Mouse (Mus musculus): ENCODE data around the gene Tnfrsf14. TPM values are rescaled to one million over a fixed set of nuclear protein-coding genes. Genes with fewer than 3 reads are reported as not detected.

Gene Tnfrsf14
- polyA plus RNA-seq, 1 experiment = 177 TPM

GRCm38 (mm10) chr4:154933306-154933907, 5.0 kb upstream of the Tnfrsf14 start:
- H3K4me1 ChIP-seq (ENCODE audit: control insufficient read depth, insufficient read depth, insufficient read length, low read length) = peaks cover 19% of the 10 kb centered on the region; the same call in 1 of the 2 replicates
- no peaks in the 10 kb centered on the region for H3K36me3 ChIP-seq (ENCODE audit: control insufficient read depth, insufficient read depth, low read length)
- H3K27me3 ChIP-seq (ENCODE audit: control insufficient read depth, insufficient read depth, low read length) = no peaks in the 10 kb centered on the region
- H3K4me3 ChIP-seq (ENCODE audit: low read depth, low read length) = no peak overlapping the region
- H3K27ac ChIP-seq (ENCODE audit: insufficient read depth, low read depth, low read length) = no peak overlapping the region
- TF ChIP-seq POLR2A (IDR thresholded peaks at IDR 0.05; ENCODE audit: low read depth, low read length) (no peak), CTCF (IDR thresholded peaks at IDR 0.05; ENCODE audit: extremely low read depth, insufficient read length, insufficient replicate concordance, low read depth, low read length) (no peak)
- WGBS = 49% methylated on average over 13 of the region's 13 CpGs

- TF ChIP-seq POLR2A (IDR thresholded peaks at IDR 0.05; ENCODE audit: low read depth, low read length) (peak; percentile 37; the same call in 1 of the 2 replicates), CTCF (IDR thresholded peaks at IDR 0.05; ENCODE audit: extremely low read depth, insufficient read length, insufficient replicate concordance, low read depth, low read length) (no peak)
Observed at GRCm38 (mm10) chr4:154929088-154929660, 811 bp upstream of the Tnfrsf14 start.

GRCm38 (mm10) chr4:154927899-154928337, 445 bp downstream of the Tnfrsf14 start:
- WGBS = 3% methylated on average over 5 of the region's 5 CpGs

More at GRCm38 (mm10) chr4:154929088-154929660, 811 bp upstream of the Tnfrsf14 start:
- WGBS = 27% methylated on average over 12 of the region's 12 CpGs
- peaks cover 17% of the 10 kb centered on the region for H3K36me3 ChIP-seq (ENCODE audit: control insufficient read depth, insufficient read depth, low read length)
- H3K27ac ChIP-seq (ENCODE audit: insufficient read depth, low read depth, low read length) = peak overlapping the region; percentile 97
- peaks cover 39% of the 10 kb centered on the region for H3K4me1 ChIP-seq (ENCODE audit: control insufficient read depth, insufficient read depth, insufficient read length, low read length)
- no peaks in the 10 kb centered on the region for H3K27me3 ChIP-seq (ENCODE audit: control insufficient read depth, insufficient read depth, low read length)
- no peak overlapping the region for H3K4me3 ChIP-seq (ENCODE audit: low read depth, low read length)

GRCm38 (mm10) chr4:154926969-154927898, 1.1 kb downstream of the Tnfrsf14 start:
- TF ChIP-seq CTCF (IDR thresholded peaks at IDR 0.05; ENCODE audit: extremely low read depth, insufficient read length, insufficient replicate concordance, low read depth, low read length) = no peak
- no peak for TF ChIP-seq POLR2A (IDR thresholded peaks at IDR 0.05; ENCODE audit: low read depth, low read length)
- H3K27ac ChIP-seq (ENCODE audit: insufficient read depth, low read depth, low read length) = peak overlapping the region; percentile 97
- peaks cover 34% of the 10 kb centered on the region for H3K4me1 ChIP-seq (ENCODE audit: control insufficient read depth, insufficient read depth, insufficient read length, low read length)
- no peaks in the 10 kb centered on the region for H3K27me3 ChIP-seq (ENCODE audit: control insufficient read depth, insufficient read depth, low read length)
- WGBS = 12% methylated on average over 9 of the region's 9 CpGs
- peaks cover 36% of the 10 kb centered on the region for H3K36me3 ChIP-seq (ENCODE audit: control insufficient read depth, insufficient read depth, low read length)
- peak overlapping the region; percentile 84 for H3K4me3 ChIP-seq (ENCODE audit: low read depth, low read length)

More at GRCm38 (mm10) chr4:154927899-154928337, 445 bp downstream of the Tnfrsf14 start:
- TF ChIP-seq CTCF (IDR thresholded peaks at IDR 0.05; ENCODE audit: extremely low read depth, insufficient read length, insufficient replicate concordance, low read depth, low read length) (no peak), POLR2A (IDR thresholded peaks at IDR 0.05; ENCODE audit: low read depth, low read length) (no peak; the same call in 1 of the 2 replicates)
- peak overlapping the region; percentile 84 for H3K4me3 ChIP-seq (ENCODE audit: low read depth, low read length)
- H3K27ac ChIP-seq (ENCODE audit: insufficient read depth, low read depth, low read length) = peak overlapping the region; percentile 97
- peaks cover 34% of the 10 kb centered on the region for H3K4me1 ChIP-seq (ENCODE audit: control insufficient read depth, insufficient read depth, insufficient read length, low read length)
- no peaks in the 10 kb centered on the region for H3K27me3 ChIP-seq (ENCODE audit: control insufficient read depth, insufficient read depth, low read length)
- peaks cover 29% of the 10 kb centered on the region for H3K36me3 ChIP-seq (ENCODE audit: control insufficient read depth, insufficient read depth, low read length)

- Histone ChIP-seq H3K4me1 (ENCODE audit: control insufficient read depth, insufficient read depth, insufficient read length, low read length) (peaks cover 34% of the 10 kb centered on the region), H3K27me3 (ENCODE audit: control insufficient read depth, insufficient read depth, low read length) (no peaks in the 10 kb centered on the region), H3K36me3 (ENCODE audit: control insufficient read depth, insufficient read depth, low read length) (peaks cover 46% of the 10 kb centered on the region), H3K27ac (ENCODE audit: insufficient read depth, low read depth, low read length) (no peak overlapping the region), H3K4me3 (ENCODE audit: low read depth, low read length) (no peak overlapping the region)
- TF ChIP-seq POLR2A (IDR thresholded peaks at IDR 0.05; ENCODE audit: low read depth, low read length) = no peak
- peak; percentile 74; the same call in 1 of the 2 replicates for TF ChIP-seq CTCF (IDR thresholded peaks at IDR 0.05; ENCODE audit: extremely low read depth, insufficient read length, insufficient replicate concordance, low read depth, low read length)
- WGBS = 65% methylated on average over 4 of the region's 4 CpGs
Observed at GRCm38 (mm10) chr4:154925413-154925812, 3.0 kb downstream of the Tnfrsf14 start.

- H3K4me1 ChIP-seq (ENCODE audit: control insufficient read depth, insufficient read depth, insufficient read length, low read length) = peaks cover 16% of the 10 kb centered on the region
- no peaks in the 10 kb centered on the region for H3K27me3 ChIP-seq (ENCODE audit: control insufficient read depth, insufficient read depth, low read length)
- 81% methylated on average over 5 of the region's 5 CpGs for WGBS
- no peak for TF ChIP-seq POLR2A (IDR thresholded peaks at IDR 0.05; ENCODE audit: low read depth, low read length)
- TF ChIP-seq CTCF (IDR thresholded peaks at IDR 0.05; ENCODE audit: extremely low read depth, insufficient read length, insufficient replicate concordance, low read depth, low read length) = no peak
- H3K4me3 ChIP-seq (ENCODE audit: low read depth, low read length) = no peak overlapping the region
- peaks cover 54% of the 10 kb centered on the region for H3K36me3 ChIP-seq (ENCODE audit: control insufficient read depth, insufficient read depth, low read length)
- no peak overlapping the region for H3K27ac ChIP-seq (ENCODE audit: insufficient read depth, low read depth, low read length)
Observed at GRCm38 (mm10) chr4:154922931-154923330, 5.4 kb downstream of the Tnfrsf14 start.
